Mouse (Mus musculus) embryonic fibroblast, embryonic 13.5 days (primary cell): ENCODE results near the gene Bend5. TPM values are rescaled to one million over a fixed set of nuclear protein-coding genes. Genes with fewer than 3 reads are reported as not detected.
A peak's percentile ranks its signal among the peaks of the same experiment; 100 is the strongest.

Source experiments
- H3K27ac ChIP-seq: 2 replicates; pipeline ENCODE4 v1.5.1; 2012; ENCODE audit warnings: low read length, control low read depth, inconsistent platforms; ENCODE audit not compliant: insufficient read depth
- H3K4me1 ChIP-seq: 2 replicates; pipeline ENCODE4 v1.6.1; 2011; ENCODE audit warnings: low read length; ENCODE audit not compliant: control insufficient read depth, insufficient read depth
- H3K4me3 ChIP-seq: 2 replicates; pipeline ENCODE4 v1.5.1; 2011; ENCODE audit warnings: mild to moderate bottlenecking, control low read depth, low read length; ENCODE audit not compliant: insufficient read depth
- CTCF ChIP-seq: IDR thresholded peaks from 2 replicates; pipeline ENCODE4 v1.5.1; 2011; ENCODE audit warnings: mild to moderate bottlenecking, control low read depth, low read length, moderate library complexity, borderline replicate concordance; ENCODE audit not compliant: insufficient read depth
- POLR2A ChIP-seq: IDR thresholded peaks from 2 replicates; pipeline ENCODE4 v1.6.1; 2011; ENCODE audit warnings: low read depth, mild to moderate bottlenecking, control low read depth, low read length, moderate library complexity
- polyA plus RNA-seq: library from polyadenylated mRNA; stranded (reverse); fragments of >200 nt; gene quantifications from 2 replicates; pipeline ENCODE4 v1.2.4, GENCODE M21; 2011; ENCODE audit warnings: low read depth; ENCODE audit not compliant: missing spikeins, insufficient read length

Gene Bend5
- 0.95 and 8.5 TPM in 2 replicates for polyA plus RNA-seq

- TF ChIP-seq POLR2A (peak; percentile 29; the same call in 1 of the 2 replicates), CTCF (no peak)
- Histone ChIP-seq H3K4me3 (peak within 1 kb of the TSS; percentile 49), H3K4me1 (0 out of 2 replicates have a peak, but pooled peaks cover 2% of the 10 kb centered on the region), H3K27ac (no peak within 1 kb of the TSS)
These were observed at the start of gene Bend5 for GRCm38 (mm10) chr4:111414818-111415488. TSS of gene Bend5 (plus strand) at chr4:111415006.

DNA sequence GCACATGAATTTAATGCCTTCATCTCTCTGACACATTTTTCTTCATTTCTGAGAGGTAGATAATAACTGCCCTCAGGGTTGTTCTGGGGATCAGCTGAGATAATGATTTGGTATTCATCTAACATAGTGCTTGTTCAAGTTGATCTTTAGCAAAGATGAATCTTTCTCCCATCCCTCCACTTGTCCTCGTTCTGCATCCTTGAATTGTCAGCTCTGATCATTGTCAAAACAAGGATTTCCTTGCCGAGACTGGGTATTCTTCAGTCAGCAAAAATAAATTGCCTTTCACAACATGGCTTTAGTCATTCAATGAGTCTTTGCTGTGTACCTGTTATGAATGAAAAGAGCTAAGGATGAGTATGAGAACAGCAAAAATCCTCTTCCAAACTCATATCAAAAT, 47.0 kb upstream of the Bend5 start:
- Histone ChIP-seq H3K4me3 (no peak overlapping the region), H3K4me1 (no peaks in the 10 kb centered on the region), H3K27ac (no peak overlapping the region)
- no peak for TF ChIP-seq CTCF
- TF ChIP-seq POLR2A = no peak

DNA sequence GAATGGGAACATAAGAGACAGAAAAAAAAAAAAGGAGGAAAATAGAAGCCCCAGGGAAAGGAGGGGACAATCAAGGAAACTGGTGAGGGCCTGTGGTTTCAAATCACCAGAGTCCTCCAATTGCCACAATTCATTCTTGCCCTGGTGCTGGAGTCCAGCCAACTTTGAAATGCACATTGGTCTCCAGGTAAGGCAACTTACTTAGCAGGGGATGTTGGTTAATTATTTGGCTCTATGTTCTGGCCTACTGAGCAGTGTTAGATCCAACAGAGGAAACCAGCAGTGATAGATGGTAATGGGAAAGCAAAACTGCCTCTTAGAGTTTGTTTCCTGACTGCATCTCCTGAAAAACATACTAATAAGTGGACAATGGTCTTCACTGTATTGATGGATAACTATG, 37.6 kb upstream of the Bend5 start:
- TF ChIP-seq CTCF = no peak
- TF ChIP-seq POLR2A = no peak

DNA sequence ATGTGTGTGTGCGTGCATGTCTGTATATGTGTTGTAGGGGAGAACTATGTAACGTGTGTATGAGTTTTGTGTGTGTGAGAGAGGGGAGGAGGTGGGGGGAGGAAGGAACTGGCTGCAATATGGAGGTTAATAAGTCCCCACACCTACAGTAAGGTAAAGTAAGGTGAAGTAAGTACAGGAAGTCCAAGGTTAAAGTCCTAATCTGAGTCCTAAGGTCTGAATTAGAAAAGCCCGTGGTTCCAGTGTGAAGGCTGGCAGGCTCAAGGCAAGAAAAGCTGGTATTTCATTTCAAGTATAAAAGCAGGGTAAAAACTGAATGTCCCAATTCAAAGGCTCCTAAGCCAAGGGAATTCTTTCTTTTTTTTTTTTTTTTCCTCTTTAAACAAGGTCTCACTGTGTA, 36.7 kb upstream of the Bend5 start:
- no peak overlapping the region for H3K27ac ChIP-seq
- no peak for TF ChIP-seq POLR2A
- TF ChIP-seq CTCF = no peak

More for the DNA sequence above, 37.6 kb upstream of the Bend5 start:
- H3K27ac ChIP-seq = no peak overlapping the region
- no peak overlapping the region for H3K4me3 ChIP-seq
- H3K4me1 ChIP-seq = no peaks in the 10 kb centered on the region

DNA sequence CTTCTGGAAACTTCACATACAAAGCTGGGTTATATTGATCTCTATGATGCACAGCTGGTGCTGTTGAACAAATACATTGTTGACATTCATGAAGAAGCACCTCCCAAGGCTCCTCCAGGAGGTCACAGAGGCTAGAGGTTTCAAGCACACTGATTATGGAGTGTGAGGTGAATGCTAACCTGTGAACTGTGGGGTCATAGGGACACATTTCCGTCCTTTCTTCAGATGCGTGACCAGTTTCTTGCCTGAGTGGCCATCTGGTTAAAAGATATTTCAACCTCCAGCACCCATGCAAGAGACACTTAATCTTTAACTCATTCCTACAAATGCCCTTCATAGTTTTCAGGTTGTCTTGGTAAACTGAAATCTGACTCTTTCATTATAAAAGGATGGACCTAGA, 31.7 kb upstream of the Bend5 start:
- no peak overlapping the region for H3K27ac ChIP-seq
- no peak for TF ChIP-seq POLR2A
- no peak for TF ChIP-seq CTCF
- no peak overlapping the region for H3K4me3 ChIP-seq
- no peaks in the 10 kb centered on the region for H3K4me1 ChIP-seq

More for the DNA sequence above, 36.7 kb upstream of the Bend5 start:
- Histone ChIP-seq H3K4me3 (no peak overlapping the region), H3K4me1 (no peaks in the 10 kb centered on the region)

- TF ChIP-seq CTCF = no peak
- Histone ChIP-seq H3K4me3 (no peak overlapping the region), H3K27ac (no peak overlapping the region), H3K4me1 (no peaks in the 10 kb centered on the region)
These were observed 24.1 kb upstream of the Bend5 start for GRCm38 (mm10) chr4:111390736-111391135.

DNA sequence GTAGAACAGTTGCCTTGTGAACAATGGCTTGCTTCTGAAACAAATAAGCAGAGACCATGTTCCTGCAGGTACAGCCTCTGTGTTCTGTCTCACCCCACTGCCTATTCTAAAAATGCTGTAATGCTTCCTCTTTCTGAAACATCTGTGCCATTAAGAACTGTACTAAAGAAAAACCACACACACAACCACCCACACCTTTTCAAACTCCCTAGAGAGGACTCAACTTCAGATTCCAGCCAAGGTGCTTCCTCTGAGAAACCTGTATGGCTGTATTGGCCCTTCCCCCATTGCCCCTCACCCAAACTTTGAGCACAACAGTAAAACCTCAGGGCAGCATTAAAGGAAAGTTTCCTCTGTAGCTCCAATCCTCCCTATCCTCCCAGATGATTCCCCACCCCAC, 15.0 kb upstream of the Bend5 start:
- H3K4me3 ChIP-seq = no peak overlapping the region
- no peaks in the 10 kb centered on the region for H3K4me1 ChIP-seq
- TF ChIP-seq POLR2A = no peak
- TF ChIP-seq CTCF = no peak

GRCm38 (mm10) chr4:111400676-111401075, 14.1 kb upstream of the Bend5 start:
- Histone ChIP-seq H3K4me3 (no peak overlapping the region), H3K27ac (no peak overlapping the region), H3K4me1 (no peaks in the 10 kb centered on the region)
- TF ChIP-seq CTCF (no peak), POLR2A (no peak)

More for the DNA sequence above, 15.0 kb upstream of the Bend5 start:
- H3K27ac ChIP-seq = no peak overlapping the region

GRCm38 (mm10) chr4:111403243-111403642, 11.6 kb upstream of the Bend5 start:
- no peaks in the 10 kb centered on the region for H3K4me1 ChIP-seq
- no peak overlapping the region for H3K27ac ChIP-seq
- H3K4me3 ChIP-seq = no peak overlapping the region
- TF ChIP-seq CTCF = no peak
- TF ChIP-seq POLR2A = no peak

DNA sequence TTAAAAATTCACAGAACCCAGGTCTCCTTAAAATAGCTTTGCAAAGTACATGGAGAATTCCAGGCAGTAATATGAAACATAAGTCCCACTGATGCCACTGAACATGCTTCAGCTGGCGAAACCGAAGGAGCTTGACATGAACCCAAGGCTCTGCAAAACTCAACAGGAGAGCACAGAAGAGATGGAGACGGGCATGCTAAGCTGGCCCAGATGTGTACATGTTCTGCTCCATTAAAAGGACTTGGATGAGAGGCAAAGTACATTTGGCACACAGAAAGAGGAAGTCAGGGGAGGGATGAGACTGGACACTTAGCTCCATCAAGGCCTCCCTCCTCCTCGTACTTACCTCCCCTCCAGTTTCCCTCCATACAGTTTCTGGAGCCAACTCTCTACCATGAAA, 4.1 kb upstream of the Bend5 start:
- Histone ChIP-seq H3K4me3 (no peak overlapping the region), H3K4me1 (0 out of 2 replicates have a peak, but pooled peaks cover 2% of the 10 kb centered on the region), H3K27ac (no peak overlapping the region)
- TF ChIP-seq CTCF (no peak), POLR2A (no peak)

GRCm38 (mm10) chr4:111414399-111414798, 407 bp upstream of the Bend5 start:
- Histone ChIP-seq H3K4me1 (0 out of 2 replicates have a peak, but pooled peaks cover 2% of the 10 kb centered on the region), H3K4me3 (peak overlapping the region; percentile 49), H3K27ac (no peak overlapping the region)
- TF ChIP-seq POLR2A = no peak
- no peak for TF ChIP-seq CTCF
